Mouse (Mus musculus) lung, embryonic 14.5 days (tissue): ENCODE measurements at regions not wholly inside any gene's neighbourhood (a gene's known extent, or its start where the extent isn't known, plus 50 kb on each side); places are given as distances from the start of the nearest gene placed in this dataset.

Experiments
- ATAC-seq: fragments of 200-750 bp; cut with Nextera tagmentation; 2 replicates; pipeline ENCODE4 v1.8.0; 2017; ENCODE audit warnings: mild to moderate bottlenecking, moderate TSS enrichment, moderate library complexity; ENCODE audit not compliant: insufficient read depth
- DNase-seq: peaks from one replicate; pipeline ENCODE4 v3.0.0-alpha.2; 2015
- H3K27ac ChIP-seq: fragments of 300-500 bp; sonication (generic); 2 replicates; pipeline ENCODE4 v1.5.1; 2014; ENCODE audit warnings: low read depth, mild to moderate bottlenecking, moderate library complexity
- H3K27me3 ChIP-seq: fragments of 300-500 bp; sonication (generic); 2 replicates; pipeline ENCODE4 v1.6.1; 2014; ENCODE audit warnings: low read length, control low read depth; ENCODE audit not compliant: insufficient read depth
- H3K36me3 ChIP-seq: fragments of 300-500 bp; sonication (generic); 2 replicates; pipeline ENCODE4 v1.6.1; 2014; ENCODE audit warnings: control low read depth; ENCODE audit not compliant: insufficient read depth
- H3K4me1 ChIP-seq: fragments of 300-500 bp; sonication (generic); 2 replicates; pipeline ENCODE4 v1.6.1; 2014; ENCODE audit warnings: antibody characterized with exemption, control low read depth; ENCODE audit not compliant: insufficient read depth
- H3K4me2 ChIP-seq: fragments of 300-500 bp; sonication (generic); 2 replicates; pipeline ENCODE4 v1.6.1; 2014; ENCODE audit warnings: mild to moderate bottlenecking
- H3K4me3 ChIP-seq: fragments of 300-500 bp; sonication (generic); 2 replicates; pipeline ENCODE4 v1.5.1; 2014; ENCODE audit warnings: low read depth, low read length
- H3K9ac ChIP-seq: fragments of 300-500 bp; sonication (generic); 2 replicates; pipeline ENCODE4 v1.6.1; 2014
- H3K9me3 ChIP-seq: fragments of 300-500 bp; sonication (generic); 2 replicates; pipeline ENCODE4 v1.6.1; 2016; ENCODE audit warnings: low read depth, low read length, control low read depth
- CTCF ChIP-seq: IDR thresholded peaks from 2 replicates; pipeline ENCODE4 v1.5.1; 2016; ENCODE audit warnings: antibody characterized with exemption, low read depth
- WGBS: fragments of 180-500 bp; shearing (Covaris S2); extraction: QIAGEN DNeasy Blood & Tissue Kit; methylation state at CpG from one replicate; pipeline ENCODE4 v1.1.7; 2014; 5-methylcytosine and 5-hydroxymethylcytosine counted together

DNA sequence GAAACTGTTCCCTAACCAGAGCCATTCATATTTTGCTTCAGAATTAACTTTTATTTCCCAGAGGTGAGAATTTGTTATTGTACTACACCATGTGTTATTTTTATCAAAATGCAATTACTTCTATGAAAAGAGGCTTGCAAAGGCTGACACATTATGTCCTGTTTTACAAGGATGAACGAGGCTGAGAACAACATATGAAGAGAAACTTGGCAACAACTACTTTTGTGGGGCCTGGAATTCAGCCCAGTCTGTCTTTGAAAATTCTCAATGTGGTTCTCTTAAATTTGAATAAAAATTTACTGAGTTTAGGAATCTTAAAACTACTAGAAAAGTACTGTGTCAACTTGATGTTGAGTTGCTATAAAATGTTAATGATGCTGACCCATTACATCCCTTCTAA is 85.6 kb upstream of the Galntl6 start:
- H3K4me2 ChIP-seq = no peak overlapping the region
- no peak for ATAC-seq
- WGBS = 16% methylated on average over 1 of the region's 1 CpGs
- H3K27ac ChIP-seq = no peak overlapping the region
- H3K9me3 ChIP-seq = no peaks in the 10 kb centered on the region
- no peaks in the 10 kb centered on the region for H3K4me1 ChIP-seq
- no peak for TF ChIP-seq CTCF
- peak; percentile 63 for DNase-seq
- H3K27me3 ChIP-seq = no peaks in the 10 kb centered on the region
- H3K36me3 ChIP-seq = no peaks in the 10 kb centered on the region
- H3K4me3 ChIP-seq = no peak overlapping the region
- no peak overlapping the region for H3K9ac ChIP-seq
